In genomic region chr4:154981530-154981929, GRCm38 (mm10) we compare ENCODE assay signal across 8 mouse cellular contexts. TPM values are rescaled to one million over a fixed set of nuclear protein-coding genes. Genes with fewer than 3 reads are reported as not detected.
A peak's percentile ranks its signal among the peaks of the same experiment; 100 is the strongest.
DNase-seq lines count a peak whose midpoint lies in the region; ATAC-seq and TF ChIP-seq lines count a peak whose summit lies in the region.

No protein-coding gene starts in this region.

- peak; percentile 59 for DNase-seq in urinary bladder, postnatal 14 days (ENCODE audit: low spot score)
- DNase-seq in urinary bladder, postnatal 25 days (ENCODE audit: low spot score), result no peak
- peak; percentile 77 to 79 for DNase-seq in cerebellum, postnatal 25 days
- DNase-seq in layer of hippocampus, adult 18-20 months (ENCODE audit: low spot score in 2 of 2), result peak; percentile 56 to 85
- DNase-seq in liver, embryonic 14.5 days (ENCODE audit: low read depth in 3 of 3, low spot score in 3 of 3), result peak in 1 of 3 experiments; percentile 36

- no peaks in the 10 kb centered on the region for H3K9me3 ChIP-seq in liver, embryonic 14.5 days (ENCODE audit: control insufficient read depth, low read length)
- no peaks in the 10 kb centered on the region for H3K9me3 ChIP-seq in neural tube, embryonic 12.5 days

- no peak overlapping the region for H3K4me2 ChIP-seq in liver, embryonic 14.5 days (ENCODE audit: low read depth)
- no peak overlapping the region for H3K4me2 ChIP-seq in neural tube, embryonic 12.5 days (replicated peaks)

- no peak overlapping the region for H3K4me3 ChIP-seq in liver, embryonic 14.5 days (ENCODE audit: insufficient read depth in 1 of 2, low read depth in 2 of 2, low read length in 2 of 2)
- no peak overlapping the region for H3K4me3 ChIP-seq in neural tube, embryonic 12.5 days

- H3K27ac ChIP-seq in liver, embryonic 14.5 days, result no peak overlapping the region
- H3K27ac ChIP-seq in neural tube, embryonic 12.5 days, result no peak overlapping the region

- TF ChIP-seq CTCF in liver, embryonic 14.5 days (IDR thresholded peaks at IDR 0.05; ENCODE audit: low read depth), result peak; percentile 82

- H3K36me3 ChIP-seq in liver, embryonic 14.5 days (replicated peaks; ENCODE audit: control insufficient read depth, insufficient read depth, low read depth), result peaks cover 44% of the 10 kb centered on the region
- peaks cover 50% of the 10 kb centered on the region for H3K36me3 ChIP-seq in neural tube, embryonic 12.5 days

- TF ChIP-seq EP300 in liver, embryonic 14.5 days (IDR thresholded peaks at IDR 0.05; ENCODE audit: low read depth), result 0 out of 2 replicates have a peak, but pooled peaks have one; percentile 4

- peak; percentile 47 for ATAC-seq in granulocyte monocyte progenitor cell, adult 5-6 weeks (replicated peaks; ENCODE audit: poor library complexity, severe bottlenecking)
- peak; percentile 53; the same call in 1 of the 2 replicates for ATAC-seq in liver, embryonic 14.5 days (ENCODE audit: insufficient read depth)
- peak; percentile 51 for ATAC-seq in neural tube, embryonic 12.5 days (ENCODE audit: low FRiP score, low read depth)
- ATAC-seq in inflammation-experienced regulatory T-cells, adult 6 months, result no peak

- 37% methylated on average over 7 of the region's 7 CpGs for WGBS in liver, embryonic 14.5 days (ENCODE audit: insufficient replicate concordance)
- WGBS in neural tube, embryonic 12.5 days, result 65% methylated on average over 7 of the region's 7 CpGs

- no peaks in the 10 kb centered on the region for H3K27me3 ChIP-seq in liver, embryonic 14.5 days (ENCODE audit: control insufficient read depth, insufficient read depth, low read length)
- peaks cover 17% of the 10 kb centered on the region; the same call in 1 of the 2 replicates for H3K27me3 ChIP-seq in neural tube, embryonic 12.5 days (replicated peaks)

- H3K4me1 ChIP-seq in liver, embryonic 14.5 days (replicated peaks; ENCODE audit: control insufficient read depth in 2 of 2, insufficient read depth in 2 of 2, low read length in 1 of 2), result no peaks in the 10 kb centered on the region; a peak in 1 of 4 replicates
- H3K4me1 ChIP-seq in neural tube, embryonic 12.5 days, result peaks cover 13% of the 10 kb centered on the region

- no peak overlapping the region for H3K9ac ChIP-seq in liver, embryonic 14.5 days (replicated peaks)
- H3K9ac ChIP-seq in neural tube, embryonic 12.5 days, result no peak overlapping the region

RNA-seq across cellular contexts. Expression of gene Pank4, which starts 17.6 kb away (rescaled TPM):
- total RNA-seq in granulocyte monocyte progenitor cell, adult 5-6 weeks (2014; fragmentation: Nextera tagmentation), result 36.3 and 45.1 TPM in 2 replicates
- 17.3 and 20.8 TPM in 2 replicates for total RNA-seq in granulocyte monocyte progenitor cell, adult 5-6 weeks (2017)
- 10 to 100 TPM; 36.0 to 37.7 TPM for total RNA-seq in layer of hippocampus, adult 18-20 months (2021)
- 27.9 and 32.5 TPM in 2 replicates for polyA plus RNA-seq in liver, embryonic 14.5 days (2012; rRNA removed)
- polyA plus RNA-seq in liver, embryonic 14.5 days (2014; fragmentation: Nextera tagmentation; extraction: Ambion mirVana), result 19.5 and 21.6 TPM in 2 replicates
- polyA plus RNA-seq in neural tube, embryonic 12.5 days (2016; fragmentation: Nextera tagmentation; extraction: Ambion mirVana), result 41.2 and 46.3 TPM in 2 replicates
- polyA plus RNA-seq in inflammation-experienced regulatory T-cells, adult 6 months (2017; shearing (Covaris generic)), result 10 to 100 TPM; 22.1 to 59.6 (median 49.1) TPM

RNA-seq across cellular contexts. Expression of gene Hes5, which starts 20.8 kb away (rescaled TPM):
- 0.85 TPM in 1 of 2 replicates, not detected in the other for total RNA-seq in granulocyte monocyte progenitor cell, adult 5-6 weeks (2014; fragmentation: Nextera tagmentation)
- 0.52 TPM in 1 of 2 replicates, not detected in the other for total RNA-seq in granulocyte monocyte progenitor cell, adult 5-6 weeks (2017)
- total RNA-seq in layer of hippocampus, adult 18-20 months (2021), result 10 to 100 TPM; 15.5 to 25.8 TPM
- 0.04 and 0.16 TPM in 2 replicates for polyA plus RNA-seq in liver, embryonic 14.5 days (2012; rRNA removed)
- polyA plus RNA-seq in liver, embryonic 14.5 days (2014; fragmentation: Nextera tagmentation; extraction: Ambion mirVana), result not detected in 2 replicates
- polyA plus RNA-seq in neural tube, embryonic 12.5 days (2016; fragmentation: Nextera tagmentation; extraction: Ambion mirVana), result 396 and 412 TPM in 2 replicates
- 1 to 10 TPM in 2 of 3 experiments, not detected in 1; 1.2 to 1.3 TPM for polyA plus RNA-seq in inflammation-experienced regulatory T-cells, adult 6 months (2017; shearing (Covaris generic))

RNA-seq across cellular contexts. Expression of gene Tnfrsf14, which starts 53.2 kb away (rescaled TPM):
- total RNA-seq in granulocyte monocyte progenitor cell, adult 5-6 weeks (2014; fragmentation: Nextera tagmentation), result 85.4 and 110 TPM in 2 replicates
- 33.2 and 38.4 TPM in 2 replicates for total RNA-seq in granulocyte monocyte progenitor cell, adult 5-6 weeks (2017)
- total RNA-seq in layer of hippocampus, adult 18-20 months (2021), result 1 to 10 TPM in 1 of 2 experiments, under 1 TPM in 1; 0.94 to 1.2 TPM
- 122 and 308 TPM in 2 replicates for polyA plus RNA-seq in liver, embryonic 14.5 days (2012; rRNA removed)
- polyA plus RNA-seq in liver, embryonic 14.5 days (2014; fragmentation: Nextera tagmentation; extraction: Ambion mirVana), result 37.0 and 38.7 TPM in 2 replicates
- 0.34 and 1.2 TPM in 2 replicates for polyA plus RNA-seq in neural tube, embryonic 12.5 days (2016; fragmentation: Nextera tagmentation; extraction: Ambion mirVana)
- polyA plus RNA-seq in inflammation-experienced regulatory T-cells, adult 6 months (2017; shearing (Covaris generic)), result 100 to 1,000 TPM in 2 of 3 experiments, 10 to 100 TPM in 1; 10.2 to 157 (median 117) TPM

Comparison
In these comparisons a context has a peak if more than half of its experiments do, and no peak if none do; other contexts are left out.
1. RNA of gene Hes5, which starts 20.8 kb away (polyA plus RNA-seq): 396 to 412 TPM in neural tube, embryonic 12.5 days; 1.2 to 1.3 TPM in inflammation-experienced regulatory T-cells, adult 6 months and 0.04 to 0.16 TPM in liver, embryonic 14.5 days; every median in the first group is over 100 times any median in the second.